Mouse (Mus musculus): Measurements from ENCODE around the gene Slc27a5. TPM values are rescaled to one million over a fixed set of nuclear protein-coding genes. Genes with fewer than 3 reads are reported as not detected.

Gene Slc27a5
- total RNA-seq, 1 experiment from 2014 or later, result not detected

DNA sequence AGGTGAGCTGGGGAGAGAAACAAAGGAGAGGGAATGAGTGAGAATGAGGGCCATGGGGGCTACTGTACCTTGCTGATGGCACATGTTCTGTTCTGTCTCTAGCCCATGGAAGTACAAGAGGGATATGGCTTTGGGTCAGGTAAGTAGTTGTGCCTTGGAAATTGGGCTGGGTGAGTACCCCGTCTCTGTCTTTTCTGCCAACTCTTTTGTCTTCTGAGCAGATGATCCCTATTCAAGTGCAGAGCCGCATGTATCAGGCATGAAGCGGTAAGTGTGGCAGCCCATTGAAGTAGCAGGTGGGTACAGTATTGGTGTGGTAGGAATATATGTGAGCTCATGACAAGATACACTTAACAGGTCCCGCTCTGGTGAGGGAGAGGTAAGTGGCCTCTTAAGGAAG, 31.0 kb upstream of the Slc27a5 start:
- no peak for ATAC-seq (replicated peaks; ENCODE audit: insufficient number of reproducible peaks, low FRiP score, low TSS enrichment, poor library complexity, severe bottlenecking)

DNA sequence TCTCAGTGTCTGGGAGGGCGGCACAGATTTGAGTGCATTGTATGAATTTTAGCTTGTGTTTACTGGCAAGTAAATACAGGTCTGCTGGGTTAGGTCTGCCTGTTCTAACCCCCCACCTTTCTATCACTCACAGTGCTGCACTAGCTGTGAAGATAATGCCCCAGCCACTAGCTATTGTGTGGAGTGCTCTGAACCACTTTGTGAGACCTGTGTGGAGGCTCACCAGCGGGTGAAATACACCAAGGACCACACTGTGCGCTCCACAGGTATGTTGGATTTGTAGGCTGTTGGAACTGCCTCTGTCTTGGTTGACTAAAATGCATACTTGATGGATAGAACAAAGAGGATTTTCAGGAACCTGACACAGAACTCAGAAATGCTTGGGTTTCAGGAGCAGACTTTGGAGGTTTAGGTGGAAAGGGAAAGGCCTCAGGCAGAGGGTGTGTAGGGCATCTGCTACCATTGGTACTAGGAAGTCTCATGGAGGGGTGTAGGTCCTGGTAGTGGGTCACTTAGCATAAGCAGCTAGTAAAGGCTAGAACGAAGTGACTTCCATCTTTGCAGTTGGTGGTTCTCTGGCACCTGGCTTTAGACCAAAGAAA, 27.6 kb upstream of the Slc27a5 start:
- no peak for ATAC-seq (replicated peaks; ENCODE audit: insufficient number of reproducible peaks, low FRiP score, low TSS enrichment, poor library complexity, severe bottlenecking)

DNA sequence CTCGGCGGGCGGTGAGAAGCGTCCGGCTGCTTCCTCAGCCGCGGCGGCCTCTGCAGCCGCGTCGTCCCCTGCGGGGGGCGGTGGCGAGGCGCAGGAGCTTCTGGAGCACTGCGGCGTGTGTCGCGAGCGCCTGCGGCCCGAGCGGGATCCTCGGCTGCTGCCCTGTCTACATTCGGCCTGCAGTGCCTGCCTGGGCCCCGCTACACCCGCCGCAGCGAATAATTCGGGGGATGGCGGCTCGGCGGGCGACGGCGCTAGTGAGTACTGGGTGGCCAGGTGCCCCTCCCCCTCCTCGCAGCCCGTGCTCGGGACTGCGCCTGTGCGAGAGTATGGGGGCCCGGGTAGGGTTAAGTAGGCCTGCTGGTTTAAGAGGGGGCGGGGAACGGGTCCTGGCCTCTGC, 26.8 kb upstream of the Slc27a5 start:
- ATAC-seq (replicated peaks; ENCODE audit: insufficient number of reproducible peaks, low FRiP score, low TSS enrichment, poor library complexity, severe bottlenecking), result no peak

DNA sequence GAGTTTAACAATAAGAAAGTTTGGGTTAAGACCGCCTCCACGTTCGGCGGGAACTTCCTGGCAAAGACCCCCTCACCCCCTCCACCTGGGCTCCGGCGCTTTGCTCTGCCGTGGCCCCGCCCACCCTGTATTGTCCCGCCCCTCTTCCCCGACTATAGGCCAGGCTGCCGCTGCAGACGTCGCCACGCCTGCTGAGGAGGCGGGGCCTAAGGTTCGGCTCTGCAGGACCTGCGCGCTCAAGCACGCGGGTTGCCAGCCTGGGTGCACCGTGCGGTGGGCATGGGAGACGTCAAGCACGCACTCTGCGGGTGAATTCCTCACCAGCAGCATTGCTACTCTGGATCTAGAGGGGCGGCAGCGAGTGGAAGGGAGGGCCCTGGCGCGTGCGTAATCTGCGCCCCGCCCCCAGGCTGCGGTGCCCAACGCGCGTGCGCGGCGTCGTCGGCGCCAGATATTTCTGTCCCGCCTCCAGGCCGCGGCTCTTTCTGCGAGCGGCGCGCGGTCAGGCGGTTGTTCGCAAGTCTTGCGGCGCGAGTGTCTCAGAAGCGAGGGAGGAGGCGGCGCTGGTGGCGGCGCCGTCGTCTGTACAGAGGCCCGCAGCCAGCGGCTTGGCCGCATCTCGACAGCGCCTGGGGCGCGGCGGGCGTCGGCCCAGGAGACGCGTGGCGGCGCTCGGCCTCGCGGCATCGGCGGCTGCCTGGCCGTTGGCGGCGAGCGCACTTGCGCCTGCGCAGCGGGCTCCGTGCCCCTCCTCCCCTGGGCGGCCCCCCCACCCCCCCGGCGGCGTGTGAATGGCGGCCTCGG, 26.1 kb upstream of the Slc27a5 start:
- peak; percentile 78 for ATAC-seq (replicated peaks; ENCODE audit: insufficient number of reproducible peaks, low FRiP score, low TSS enrichment, poor library complexity, severe bottlenecking)

DNA sequence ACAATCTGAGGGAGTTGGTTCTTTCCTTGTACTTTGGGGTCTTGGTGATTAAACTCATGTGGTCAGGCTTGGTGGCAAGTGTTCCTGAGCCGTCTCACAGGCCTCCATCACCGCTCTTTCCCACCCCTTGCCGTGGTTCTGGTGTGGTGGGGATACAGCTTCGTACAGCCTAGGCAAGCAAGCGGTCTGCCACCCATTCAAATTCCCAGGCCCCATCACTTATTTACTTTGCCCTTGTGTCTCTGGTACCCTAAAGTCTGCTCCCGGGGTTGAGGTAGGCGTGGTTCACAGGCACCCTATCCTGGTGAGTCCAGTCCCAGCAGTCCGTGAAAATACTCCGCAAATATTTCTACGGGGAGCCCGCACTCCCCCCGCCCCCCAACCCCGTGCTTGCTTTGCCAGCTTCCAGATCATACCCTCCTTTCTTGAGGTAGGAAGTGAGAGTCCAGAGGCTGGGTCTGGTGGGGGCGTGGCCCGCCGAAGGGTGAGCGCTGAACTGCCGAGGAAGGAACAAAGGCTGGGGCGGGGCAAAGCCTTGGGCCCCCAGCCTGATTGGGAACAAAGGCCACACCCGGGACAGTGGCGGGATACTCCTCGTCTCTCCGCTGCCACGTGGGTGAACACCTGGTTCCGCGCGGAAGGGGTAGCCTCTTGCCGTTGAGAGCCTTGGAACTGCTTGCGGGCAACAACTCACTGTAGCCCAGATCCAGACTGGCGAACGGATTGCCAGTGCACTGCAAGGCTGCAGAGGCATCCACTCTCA, 25.0 kb upstream of the Slc27a5 start:
- ATAC-seq (replicated peaks; ENCODE audit: insufficient number of reproducible peaks, low FRiP score, low TSS enrichment, poor library complexity, severe bottlenecking), result peak; percentile 65

DNA sequence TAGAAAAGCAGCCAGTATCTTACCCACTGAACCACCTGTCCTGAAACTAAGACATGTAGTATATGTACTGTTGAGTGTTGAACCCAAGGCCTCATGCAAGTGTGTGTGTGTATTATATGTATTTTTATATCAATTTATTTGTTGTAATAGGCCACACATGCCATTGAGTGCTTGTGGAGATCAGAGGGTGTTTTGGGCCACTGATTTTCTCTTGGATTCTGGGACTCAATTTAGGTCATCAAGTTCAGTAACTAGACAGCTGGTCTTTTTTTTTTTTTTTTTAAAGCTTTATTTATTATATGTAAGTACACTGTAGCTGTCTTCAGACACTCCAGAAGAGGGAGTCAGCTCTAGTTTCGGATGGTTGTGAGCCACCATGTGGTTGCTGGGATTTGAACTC, 17.2 kb upstream of the Slc27a5 start:
- ATAC-seq (replicated peaks; ENCODE audit: insufficient number of reproducible peaks, low FRiP score, low TSS enrichment, poor library complexity, severe bottlenecking), result no peak

DNA sequence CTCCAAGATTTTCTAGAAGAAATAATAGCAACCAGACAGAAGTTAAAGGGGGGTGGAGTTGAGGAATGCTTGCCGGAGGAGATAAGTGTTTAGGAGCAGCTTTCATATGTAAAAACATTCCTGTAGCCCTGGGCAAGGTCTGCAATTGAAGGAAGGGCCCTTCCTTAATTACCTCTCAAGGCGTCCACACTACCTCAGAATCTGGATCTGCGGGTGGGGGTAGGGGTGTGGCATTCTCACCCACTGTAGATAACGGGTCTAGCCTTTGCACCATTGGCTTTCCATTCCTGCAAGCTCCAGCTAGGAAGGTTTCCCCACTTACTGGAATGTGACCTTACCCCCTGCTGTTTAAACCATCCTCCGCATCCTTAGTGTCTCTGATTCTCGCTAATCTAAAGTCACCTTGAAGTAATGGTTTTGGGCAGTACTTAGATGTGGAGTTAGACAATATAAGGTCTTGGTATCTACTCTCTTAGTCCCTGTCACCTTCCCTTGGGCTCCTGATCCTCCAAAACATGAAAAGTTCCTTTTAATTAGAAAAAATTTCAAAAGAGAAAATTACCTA, 16.4 kb upstream of the Slc27a5 start:
- no peak for ATAC-seq (replicated peaks; ENCODE audit: insufficient number of reproducible peaks, low FRiP score, low TSS enrichment, poor library complexity, severe bottlenecking)

DNA sequence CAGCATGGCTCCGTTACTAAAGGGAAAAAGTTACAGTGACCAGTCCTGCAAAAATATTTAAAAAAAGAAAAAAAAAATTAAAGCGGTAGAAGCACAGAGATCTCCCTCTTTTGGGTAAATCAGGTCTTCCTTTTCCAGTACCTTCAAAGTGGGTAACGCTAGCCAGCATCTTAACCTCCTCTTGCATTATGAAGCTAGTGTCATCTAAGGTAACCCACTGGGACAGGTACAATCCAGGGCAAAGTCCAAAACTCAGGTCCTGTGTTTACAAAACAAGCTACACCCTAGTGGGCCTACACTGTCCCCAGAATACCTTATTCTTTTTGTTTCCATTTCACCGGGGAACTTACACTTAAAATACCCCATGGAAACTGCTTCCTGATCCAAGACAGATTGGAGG, 15.7 kb upstream of the Slc27a5 start:
- ATAC-seq (replicated peaks; ENCODE audit: insufficient number of reproducible peaks, low FRiP score, low TSS enrichment, poor library complexity, severe bottlenecking), result no peak

DNA sequence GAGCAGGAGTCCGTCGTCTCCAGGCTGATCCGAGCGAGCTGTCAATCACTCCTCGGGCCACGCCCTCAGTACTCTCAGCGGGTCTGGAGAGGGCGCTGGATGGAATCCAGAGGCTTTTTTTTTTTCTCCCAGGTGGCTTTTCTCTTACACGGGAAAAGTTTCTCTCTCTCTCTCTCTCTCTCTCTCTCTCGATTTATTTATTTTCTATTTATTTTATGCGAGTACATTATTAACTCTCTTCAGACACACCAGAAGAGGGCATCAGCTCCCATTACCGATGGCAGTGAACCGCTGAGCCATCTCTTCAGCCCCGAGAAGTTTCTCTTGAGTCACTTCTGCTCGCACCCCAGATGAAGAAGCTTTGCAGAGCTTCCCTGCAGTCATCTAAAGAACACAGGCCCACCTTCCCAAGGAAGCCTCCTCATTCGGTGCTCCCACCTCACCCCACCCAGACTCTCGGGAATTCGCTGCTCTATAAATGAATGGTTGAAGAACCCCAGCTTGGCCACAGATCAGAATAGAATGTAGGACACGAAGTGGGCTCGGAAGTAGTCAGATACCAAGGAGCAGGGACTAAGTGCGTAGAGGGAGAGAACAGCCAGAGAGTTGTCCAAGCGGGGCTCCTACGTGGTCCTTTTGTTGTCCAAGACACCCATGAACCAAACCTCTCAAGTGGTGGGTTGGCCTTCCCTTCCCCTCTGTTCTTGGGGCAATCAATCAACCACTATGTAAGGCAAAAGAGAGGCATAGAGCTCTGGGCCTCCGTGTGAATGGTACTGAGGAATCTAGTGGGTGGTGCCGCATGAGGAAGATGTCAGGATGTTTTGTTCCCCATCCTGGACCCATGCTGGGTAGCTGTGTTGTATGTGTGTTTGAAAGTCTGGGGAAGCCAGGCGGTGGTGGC, 12.3 kb upstream of the Slc27a5 start, which contains the start of gene Zbtb45:
Gene Zbtb45, minus strand, starts transcription at position 30 of the 904 bp plus-strand sequence.
- no peak for ATAC-seq (replicated peaks; ENCODE audit: insufficient number of reproducible peaks, low FRiP score, low TSS enrichment, poor library complexity, severe bottlenecking)

DNA sequence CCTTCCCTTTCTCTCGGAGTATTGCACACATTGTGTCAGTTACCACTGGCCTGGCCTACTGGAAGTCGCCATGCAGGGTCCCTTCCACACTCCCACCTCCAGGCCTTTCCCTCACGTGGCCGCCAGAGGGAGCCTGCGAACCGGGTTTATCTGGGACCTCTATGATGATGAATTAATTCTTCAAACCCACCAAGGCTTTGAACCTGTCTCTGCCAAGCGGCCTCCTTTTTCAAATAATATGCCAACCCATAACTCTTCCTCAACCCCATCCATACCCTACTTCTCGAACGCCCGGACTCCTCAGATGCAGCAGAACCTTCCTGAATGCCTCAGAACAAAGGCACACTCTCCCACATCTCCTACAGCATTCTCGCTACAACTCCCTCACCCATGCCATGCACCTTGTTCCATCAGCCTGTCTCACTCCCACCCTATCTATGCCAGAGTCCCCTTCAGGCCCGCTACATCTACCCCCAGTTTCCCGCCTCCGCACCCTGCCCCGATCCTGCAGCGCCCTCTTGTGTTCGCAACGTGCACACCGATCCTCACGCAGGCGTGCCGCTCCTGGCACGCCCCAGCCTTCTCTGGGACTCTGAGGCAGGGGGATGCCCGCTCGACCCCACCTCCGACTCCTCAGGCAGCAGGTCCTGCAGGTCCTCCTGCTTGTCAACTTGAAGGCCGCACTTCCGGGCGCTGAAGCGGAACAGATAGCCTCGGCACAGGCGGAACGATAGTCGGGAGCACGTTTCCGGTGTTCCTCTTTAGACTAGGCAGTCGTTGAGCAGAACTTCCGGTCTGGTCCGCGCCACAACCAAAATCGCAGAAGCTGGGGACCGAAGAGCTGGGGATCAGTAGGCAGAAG, 11.4 kb upstream of the Slc27a5 start:
- ATAC-seq (replicated peaks; ENCODE audit: insufficient number of reproducible peaks, low FRiP score, low TSS enrichment, poor library complexity, severe bottlenecking), result peak; percentile 89

DNA sequence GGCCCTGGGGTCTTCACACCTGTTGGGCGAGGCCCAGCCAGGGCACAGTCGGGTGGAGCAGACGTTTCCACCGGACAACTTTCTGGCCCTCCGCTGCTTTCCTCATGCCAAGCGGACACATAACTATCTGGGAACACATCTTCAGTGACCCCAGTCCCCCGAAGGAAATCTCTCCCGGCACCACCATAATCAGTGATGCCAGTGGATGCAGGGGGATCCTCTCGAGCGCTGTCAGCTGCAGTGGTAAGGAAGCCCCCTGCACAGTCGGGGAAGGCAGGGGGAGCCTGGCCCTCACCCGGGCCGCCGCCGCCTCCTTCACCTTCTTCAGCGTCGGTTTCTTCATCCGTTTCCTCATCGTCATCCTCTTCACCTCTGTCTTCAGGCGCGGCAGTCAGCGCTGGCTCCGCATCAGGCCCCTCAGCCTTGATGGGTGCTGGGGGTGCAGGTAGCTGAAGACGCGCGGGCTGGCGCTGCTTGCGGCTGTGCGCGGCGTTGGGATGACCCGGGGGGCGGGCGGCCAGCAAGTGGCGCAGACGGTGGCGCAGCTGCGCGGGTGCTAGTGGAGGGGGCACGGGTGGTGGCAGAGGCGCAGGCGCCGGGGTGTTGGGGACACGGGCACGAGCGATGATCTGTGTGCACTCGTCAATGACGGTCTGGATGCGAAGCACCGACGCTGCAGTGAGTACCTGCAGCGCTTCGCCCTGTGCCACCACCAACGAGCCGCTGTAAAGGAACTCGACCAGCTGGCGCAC, 9.5 kb upstream of the Slc27a5 start:
- no peak for ATAC-seq (replicated peaks; ENCODE audit: insufficient number of reproducible peaks, low FRiP score, low TSS enrichment, poor library complexity, severe bottlenecking)

DNA sequence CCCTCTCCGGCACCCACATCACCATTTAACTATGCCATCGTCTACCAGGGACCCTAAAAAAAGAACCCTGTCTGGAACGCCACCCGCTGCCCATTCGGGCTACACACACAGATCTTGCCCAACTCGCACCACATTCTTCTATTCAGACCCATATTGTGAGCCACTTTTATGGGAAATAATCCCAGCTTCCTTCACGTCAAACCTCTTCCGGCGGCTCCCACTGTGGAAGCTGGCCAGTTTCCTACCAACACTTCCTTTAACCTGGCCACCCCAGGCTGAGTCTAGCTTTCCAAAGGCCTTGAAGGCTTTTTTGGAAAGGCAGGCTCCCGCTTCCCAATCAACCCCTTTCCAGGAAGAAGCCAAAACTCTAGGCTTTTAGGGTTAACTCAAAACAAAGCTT, 8.5 kb upstream of the Slc27a5 start:
- no peak for ATAC-seq (replicated peaks; ENCODE audit: insufficient number of reproducible peaks, low FRiP score, low TSS enrichment, poor library complexity, severe bottlenecking)

DNA sequence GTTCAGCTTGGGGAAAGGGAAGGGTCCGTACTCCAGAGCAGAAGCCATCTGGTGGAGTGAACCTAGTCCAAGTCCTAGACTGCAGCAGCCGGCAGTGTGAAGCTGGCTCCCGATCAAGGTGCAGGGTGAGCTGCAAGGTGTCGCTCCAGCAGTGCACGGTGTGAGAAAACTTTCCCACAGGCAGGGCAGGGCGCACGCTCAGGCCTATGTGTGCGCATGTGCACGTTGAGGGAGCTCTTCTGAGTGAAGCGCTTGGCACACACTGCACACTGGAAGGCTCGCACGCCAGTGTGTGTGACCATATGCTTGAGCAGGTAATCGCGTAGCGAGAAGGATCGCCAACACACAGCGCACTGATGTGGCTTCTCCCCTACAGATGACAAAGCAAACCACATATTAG, 8.0 kb upstream of the Slc27a5 start:
- no peak for ATAC-seq (replicated peaks; ENCODE audit: insufficient number of reproducible peaks, low FRiP score, low TSS enrichment, poor library complexity, severe bottlenecking)

DNA sequence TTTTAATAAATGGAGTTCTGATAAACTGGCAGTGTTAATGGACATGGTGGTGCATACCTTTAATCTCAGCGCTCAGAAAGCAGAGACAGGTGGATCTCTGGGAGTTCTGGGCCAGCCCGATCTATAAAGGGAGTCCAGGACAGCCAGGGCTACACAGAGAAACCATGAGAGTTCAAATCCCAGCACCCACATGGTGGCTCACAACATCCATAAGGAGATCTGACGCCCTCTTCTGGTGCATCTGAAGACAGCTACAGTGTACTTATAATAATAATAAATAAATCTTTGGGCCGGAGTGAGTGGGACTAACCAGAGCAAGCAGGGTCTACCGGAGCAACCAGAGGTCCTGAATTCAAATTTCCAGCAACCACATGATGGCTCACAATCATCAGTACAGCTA, 5.4 kb upstream of the Slc27a5 start:
- ATAC-seq (replicated peaks; ENCODE audit: insufficient number of reproducible peaks, low FRiP score, low TSS enrichment, poor library complexity, severe bottlenecking), result no peak

DNA sequence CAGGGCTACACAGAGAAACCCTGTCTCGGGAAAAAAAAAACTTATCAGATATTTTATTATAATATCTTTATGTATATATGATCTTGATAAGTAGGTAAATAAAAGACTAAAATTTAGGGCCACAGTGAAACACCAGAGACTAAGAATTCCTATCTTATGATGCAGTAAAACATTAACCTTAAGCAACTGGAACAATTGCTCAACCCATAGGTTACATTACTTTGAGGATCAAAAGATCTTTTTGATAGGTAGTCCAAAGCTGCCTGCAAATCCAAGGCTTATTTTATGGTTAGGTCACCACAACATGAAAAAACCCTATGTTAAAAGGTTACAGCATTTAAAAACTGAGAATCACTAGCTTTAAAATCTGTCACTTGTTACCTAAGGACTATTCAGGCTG, 3.6 kb upstream of the Slc27a5 start:
- ATAC-seq (replicated peaks; ENCODE audit: insufficient number of reproducible peaks, low FRiP score, low TSS enrichment, poor library complexity, severe bottlenecking), result no peak

DNA sequence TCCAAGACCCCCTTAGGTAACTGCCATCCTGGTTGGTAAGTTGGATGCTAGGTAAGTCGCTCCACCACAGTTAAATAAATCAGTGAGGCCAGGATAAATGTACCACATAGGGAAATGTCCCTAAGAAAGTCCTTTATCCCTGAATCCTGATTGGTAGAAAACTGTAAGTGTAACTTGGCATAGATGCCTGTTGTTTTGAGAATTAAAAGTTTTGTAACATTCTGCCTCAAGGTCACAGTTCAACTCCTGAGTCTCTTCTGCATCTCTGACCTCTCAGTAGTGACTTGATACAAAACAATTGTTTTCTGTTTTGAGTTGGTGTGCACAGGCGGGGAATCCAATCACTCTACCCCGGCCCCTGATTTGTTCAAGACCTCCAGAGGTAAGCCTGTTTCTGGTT, 859 bp upstream of the Slc27a5 start, which contains the start of gene Trim28:
Gene Trim28, plus strand, starts transcription at position 264 of the 400 bp plus-strand sequence.
- no peak for ATAC-seq (replicated peaks; ENCODE audit: insufficient number of reproducible peaks, low FRiP score, low TSS enrichment, poor library complexity, severe bottlenecking)

DNA sequence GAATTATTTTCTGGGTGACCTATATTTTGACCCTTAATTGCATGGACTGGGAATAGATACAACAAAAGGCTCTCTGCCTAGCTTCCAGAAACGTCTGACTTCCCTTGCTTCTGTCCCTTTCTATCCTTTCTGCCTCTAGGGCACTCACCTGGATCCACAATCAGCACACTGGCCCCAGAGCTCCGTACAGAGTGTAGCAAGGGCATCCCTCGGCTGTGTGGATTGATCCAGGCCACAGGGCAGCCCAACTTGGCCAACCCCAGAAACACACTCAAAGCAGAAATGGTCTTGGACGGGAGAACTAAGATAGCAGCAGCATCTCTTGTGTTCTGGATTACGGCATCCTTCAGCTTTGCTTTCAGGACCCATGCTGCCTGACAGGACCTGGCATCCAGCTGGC, 762 bp downstream of the Slc27a5 start:
- ATAC-seq (replicated peaks; ENCODE audit: insufficient number of reproducible peaks, low FRiP score, low TSS enrichment, poor library complexity, severe bottlenecking), result no peak
